Comparison of ENCODE assay signal across 26 mouse cellular contexts in the genomic region with DNA sequence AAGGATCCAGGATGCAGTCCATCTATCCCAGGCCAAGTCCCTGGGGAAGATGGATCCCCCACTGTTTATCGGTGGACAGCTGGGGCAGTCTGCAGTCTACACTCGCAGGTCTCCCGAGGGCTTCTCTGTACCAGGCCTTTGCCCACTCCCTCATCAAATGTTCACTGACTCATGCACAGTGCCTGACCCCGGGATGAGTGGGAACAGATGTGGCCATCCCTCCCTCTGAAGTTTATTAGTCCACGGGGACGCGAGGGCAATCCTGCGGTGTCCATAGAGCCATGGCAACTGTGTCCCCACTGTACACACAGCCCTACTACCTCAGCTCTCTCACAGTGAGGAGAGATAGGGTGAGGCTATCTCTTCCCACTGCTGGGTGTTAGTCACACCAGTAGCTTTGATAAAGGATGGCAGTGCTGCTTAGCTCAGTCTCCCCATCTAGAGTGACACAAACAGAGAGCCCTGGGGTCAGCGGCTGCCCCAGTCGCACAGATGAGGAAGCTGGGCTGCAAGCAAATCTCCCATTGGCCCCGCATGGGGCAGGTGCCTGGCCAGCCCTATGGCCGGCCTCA. TPM values are rescaled to one million over a fixed set of nuclear protein-coding genes. Genes with fewer than 3 reads are reported as not detected.
DNase-seq lines count a peak whose midpoint lies in the region; ATAC-seq and TF ChIP-seq lines count a peak whose summit lies in the region.
"Had no signal": no experiment of that assay in that cellular context is flagged by ENCODE, and none has a peak within 500 bp of the region (broad histone marks: within the 10 kb centered on the region; RNA-seq: fewer than 3 reads in every experiment).

No protein-coding gene starts in this region.

- H3K79me2 ChIP-seq in myocyte (ENCODE audit: control insufficient read depth, insufficient read depth) = no peaks in the 10 kb centered on the region

- H3K4me3 ChIP-seq in embryonic facial prominence, embryonic 11.5 days (ENCODE audit: low read depth, low read length) = no peak overlapping the region
- no peak overlapping the region for H3K4me3 ChIP-seq in embryonic facial prominence, embryonic 10.5 days
- no peak overlapping the region for H3K4me3 ChIP-seq in stomach, embryonic 15.5 days (replicated peaks)
- H3K4me3 ChIP-seq in stomach, postnatal 0 days (ENCODE audit: low read depth, low read length) = no peak overlapping the region
- no peak overlapping the region for H3K4me3 ChIP-seq in liver, embryonic 14.5 days (ENCODE audit: insufficient read depth in 1 of 2, low read depth in 2 of 2, low read length in 2 of 2)
- no peak overlapping the region for H3K4me3 ChIP-seq in myocyte
- H3K4me3 ChIP-seq: embryonic facial prominence, embryonic 13.5 days; gastrocnemius, adult 2 months; heart, embryonic 10.5 days; hindbrain, embryonic 13.5 days; intestine, embryonic 15.5 days; left cerebral cortex, adult 2 months; midbrain, embryonic 13.5 days had no signal

- peaks cover 27% of the 10 kb centered on the region for H3K4me1 ChIP-seq in embryonic facial prominence, embryonic 11.5 days (ENCODE audit: control insufficient read depth, insufficient read depth, low read length)
- peaks cover 78% of the 10 kb centered on the region for H3K4me1 ChIP-seq in embryonic facial prominence, embryonic 10.5 days
- peaks cover 25% of the 10 kb centered on the region for H3K4me1 ChIP-seq in stomach, embryonic 15.5 days
- no peaks in the 10 kb centered on the region; the same call in 1 of the 2 replicates for H3K4me1 ChIP-seq in stomach, postnatal 0 days (replicated peaks; ENCODE audit: control insufficient read depth, insufficient read depth)
- H3K4me1 ChIP-seq in liver, embryonic 14.5 days (replicated peaks; ENCODE audit: control insufficient read depth in 2 of 2, insufficient read depth in 2 of 2, low read length in 1 of 2) = peaks cover 7 to 26% of the 10 kb centered on the region in 2 experiments

- no peak for TF ChIP-seq CTCF in stomach, postnatal 0 days (IDR thresholded peaks at IDR 0.05; ENCODE audit: low read depth)
- no peak for TF ChIP-seq CTCF in liver, embryonic 14.5 days (IDR thresholded peaks at IDR 0.05; ENCODE audit: low read depth)

- TF ChIP-seq EP300 in stomach, postnatal 0 days (optimal IDR thresholded peaks at IDR 0.05) = no peak
- 0 out of 2 replicates have a peak, but pooled peaks have one; percentile 37 for TF ChIP-seq EP300 in liver, embryonic 14.5 days (IDR thresholded peaks at IDR 0.05; ENCODE audit: low read depth)

- peak; percentile 30 for DNase-seq in embryonic facial prominence, embryonic 11.5 days (ENCODE audit: low spot score)
- no peak for DNase-seq in embryonic facial prominence, embryonic 10.5 days (ENCODE audit: low spot score)
- DNase-seq in stomach, postnatal 0 days (ENCODE audit: low spot score) = no peak
- peak in 2 of 3 experiments; percentile 17 to 26 for DNase-seq in liver, embryonic 14.5 days (ENCODE audit: low read depth in 3 of 3, low spot score in 3 of 3)
- DNase-seq in right cerebral cortex, postnatal 25 days = no peak
- DNase-seq in adrenal gland, adult 18-20 months (ENCODE audit: low spot score in 2 of 2) = no peak
- DNase-seq: adrenal gland, postnatal 25 days; cerebellum, adult 11 months; cerebellum, postnatal 25 days; heart, postnatal 14 days; kidney, postnatal 36 days; layer of hippocampus, adult 9-11 months; lung, embryonic 14.5 days; lung, postnatal 4 days; thymus, postnatal 25 days had no signal

- H3K36me3 ChIP-seq in embryonic facial prominence, embryonic 11.5 days (replicated peaks; ENCODE audit: control insufficient read depth, insufficient read depth, low read depth, low read length) = no peaks in the 10 kb centered on the region
- H3K36me3 ChIP-seq in embryonic facial prominence, embryonic 10.5 days (replicated peaks) = no peaks in the 10 kb centered on the region
- H3K36me3 ChIP-seq in stomach, embryonic 15.5 days = no peaks in the 10 kb centered on the region
- H3K36me3 ChIP-seq in stomach, postnatal 0 days (ENCODE audit: control insufficient read depth, insufficient read depth, low read length) = no peaks in the 10 kb centered on the region
- no peaks in the 10 kb centered on the region for H3K36me3 ChIP-seq in liver, embryonic 14.5 days (replicated peaks; ENCODE audit: control insufficient read depth, insufficient read depth, low read depth)
- peaks cover 9% of the 10 kb centered on the region for H3K36me3 ChIP-seq in myocyte (ENCODE audit: control insufficient read depth, insufficient read depth)
- H3K36me3 ChIP-seq: embryonic facial prominence, embryonic 13.5 days; heart, embryonic 10.5 days; hindbrain, embryonic 13.5 days; intestine, embryonic 15.5 days; midbrain, embryonic 13.5 days had no signal

- WGBS in embryonic facial prominence, embryonic 11.5 days = 34% methylated on average over 12 of the region's 12 CpGs
- WGBS in embryonic facial prominence, embryonic 10.5 days = 45% methylated on average over 12 of the region's 12 CpGs
- 75% methylated on average over 12 of the region's 12 CpGs for WGBS in stomach, embryonic 15.5 days
- WGBS in stomach, postnatal 0 days = 68% methylated on average over 12 of the region's 12 CpGs
- WGBS in liver, embryonic 14.5 days (ENCODE audit: insufficient replicate concordance) = 52% methylated on average over 12 of the region's 12 CpGs

- no peaks in the 10 kb centered on the region for H3K9me3 ChIP-seq in embryonic facial prominence, embryonic 11.5 days (replicated peaks; ENCODE audit: control insufficient read depth, low read length)
- H3K9me3 ChIP-seq in embryonic facial prominence, embryonic 10.5 days = no peaks in the 10 kb centered on the region
- H3K9me3 ChIP-seq in stomach, embryonic 15.5 days = no peaks in the 10 kb centered on the region
- no peaks in the 10 kb centered on the region for H3K9me3 ChIP-seq in stomach, postnatal 0 days (ENCODE audit: control insufficient read depth, low read length)
- H3K9me3 ChIP-seq in liver, embryonic 14.5 days (ENCODE audit: control insufficient read depth, low read length) = no peaks in the 10 kb centered on the region
- H3K9me3 ChIP-seq: embryonic facial prominence, embryonic 13.5 days; heart, embryonic 10.5 days; hindbrain, embryonic 13.5 days; intestine, embryonic 15.5 days; midbrain, embryonic 13.5 days had no signal

- no peak overlapping the region for H3ac ChIP-seq in myocyte (ENCODE audit: control insufficient read depth, insufficient read length)

- H3K27ac ChIP-seq in embryonic facial prominence, embryonic 11.5 days (replicated peaks; ENCODE audit: low read depth, low read length) = no peak overlapping the region
- H3K27ac ChIP-seq in embryonic facial prominence, embryonic 10.5 days (replicated peaks) = no peak overlapping the region
- H3K27ac ChIP-seq in stomach, embryonic 15.5 days = no peak overlapping the region
- H3K27ac ChIP-seq in stomach, postnatal 0 days (replicated peaks) = no peak overlapping the region
- H3K27ac ChIP-seq in liver, embryonic 14.5 days = no peak overlapping the region
- H3K27ac ChIP-seq: embryonic facial prominence, embryonic 13.5 days; gastrocnemius, adult 2 months; heart, embryonic 10.5 days; hindbrain, embryonic 13.5 days; intestine, embryonic 15.5 days; left cerebral cortex, adult 2 months; midbrain, embryonic 13.5 days had no signal

- H3K4me2 ChIP-seq in embryonic facial prominence, embryonic 11.5 days (ENCODE audit: low read depth, low read length) = no peak overlapping the region
- H3K4me2 ChIP-seq in stomach, embryonic 15.5 days = no peak overlapping the region
- H3K4me2 ChIP-seq in stomach, postnatal 0 days (replicated peaks; ENCODE audit: low read depth) = no peak overlapping the region
- H3K4me2 ChIP-seq in liver, embryonic 14.5 days (ENCODE audit: low read depth) = no peak overlapping the region
- no peak overlapping the region for H3K4me2 ChIP-seq in myocyte (ENCODE audit: low read depth)
- H3K4me2 ChIP-seq: embryonic facial prominence, embryonic 13.5 days; hindbrain, embryonic 13.5 days; intestine, embryonic 15.5 days; lung, embryonic 14.5 days; midbrain, embryonic 13.5 days had no signal

- H3K9ac ChIP-seq in embryonic facial prominence, embryonic 11.5 days (replicated peaks; ENCODE audit: low read length) = no peak overlapping the region
- H3K9ac ChIP-seq in stomach, embryonic 15.5 days = no peak overlapping the region
- H3K9ac ChIP-seq in stomach, postnatal 0 days (ENCODE audit: low read length) = no peak overlapping the region
- H3K9ac ChIP-seq in liver, embryonic 14.5 days (replicated peaks) = no peak overlapping the region
- H3K9ac ChIP-seq: embryonic facial prominence, embryonic 13.5 days; hindbrain, embryonic 13.5 days; intestine, embryonic 15.5 days; lung, embryonic 14.5 days; midbrain, embryonic 13.5 days had no signal

- TF ChIP-seq POLR2A in myocyte (IDR thresholded peaks at IDR 0.05; ENCODE audit: insufficient read length, low read depth) = no peak

- ATAC-seq in embryonic facial prominence, embryonic 11.5 days (replicated peaks; ENCODE audit: insufficient number of reproducible peaks, low FRiP score, low TSS enrichment, low read depth) = 0 out of 2 replicates have a peak, but pooled peaks have one; percentile 20
- ATAC-seq in stomach, embryonic 15.5 days (ENCODE audit: insufficient read depth, low FRiP score, low read depth) = peak; percentile 28; the same call in 1 of the 2 replicates
- ATAC-seq in stomach, postnatal 0 days (ENCODE audit: low FRiP score, low TSS enrichment) = no peak
- ATAC-seq in liver, embryonic 14.5 days (ENCODE audit: insufficient read depth) = peak; percentile 74
- ATAC-seq: activated CD4-positive, CD25-positive, alpha-beta regulatory T cell, adult 4 months; intestine, embryonic 15.5 days; midbrain, embryonic 13.5 days had no signal

- peaks cover 21% of the 10 kb centered on the region for H3K27me3 ChIP-seq in embryonic facial prominence, embryonic 11.5 days (ENCODE audit: control insufficient read depth, insufficient read depth, low read length)
- peaks cover 100% of the 10 kb centered on the region for H3K27me3 ChIP-seq in embryonic facial prominence, embryonic 10.5 days (replicated peaks; ENCODE audit: low read depth, poor library complexity, severe bottlenecking)
- H3K27me3 ChIP-seq in stomach, embryonic 15.5 days (replicated peaks) = peaks cover 57% of the 10 kb centered on the region
- H3K27me3 ChIP-seq in stomach, postnatal 0 days (ENCODE audit: control insufficient read depth, insufficient read depth, low read length) = no peaks in the 10 kb centered on the region
- no peaks in the 10 kb centered on the region; the same call in 1 of the 2 replicates for H3K27me3 ChIP-seq in liver, embryonic 14.5 days (ENCODE audit: control insufficient read depth, insufficient read depth, low read length)
- no peaks in the 10 kb centered on the region for H3K27me3 ChIP-seq in myocyte (ENCODE audit: control insufficient read depth, insufficient read depth, insufficient read length)

RNA-seq across cellular contexts. Expression of a gene that starts 50.9 kb away (rescaled TPM):
- polyA plus RNA-seq in embryonic facial prominence, embryonic 11.5 days (2014; fragmentation: Nextera tagmentation; extraction: Ambion mirVana) = 0.48 and 0.86 TPM in 2 replicates
- polyA plus RNA-seq in embryonic facial prominence, embryonic 10.5 days (2016; fragmentation: Nextera tagmentation; extraction: Ambion mirVana) = 0.04 TPM in 2 replicates
- 0.21 and 0.26 TPM in 2 replicates for polyA plus RNA-seq in stomach, embryonic 15.5 days (2015; fragmentation: Nextera tagmentation; extraction: Ambion mirVana)
- 0.13 and 0.25 TPM in 2 replicates for polyA plus RNA-seq in stomach, postnatal 0 days (2015; fragmentation: Nextera tagmentation; extraction: Ambion mirVana)
- polyA plus RNA-seq in liver, embryonic 14.5 days (2012; rRNA removed) = 1.2 and 1.3 TPM in 2 replicates
- 0.99 and 1.00 TPM in 2 replicates for polyA plus RNA-seq in liver, embryonic 14.5 days (2014; fragmentation: Nextera tagmentation; extraction: Ambion mirVana)
- 19.6 TPM for polyA plus RNA-seq in myocyte (2012; fragmentation: generic; extraction: Trizol)
- 1 to 10 TPM; 2.3 to 4.8 TPM for total RNA-seq in adrenal gland, adult 18-20 months (2021)
- polyA plus RNA-seq: kidney, embryonic 14.5 days; midbrain, embryonic 13.5 days had no signal

Comparison
In these comparisons a context has a peak if more than half of its experiments do, and no peak if none do; other contexts are left out.
1. DNase-seq: peak in embryonic facial prominence, embryonic 11.5 days (single experiment) and liver, embryonic 14.5 days (2 of 3); none in embryonic facial prominence, embryonic 10.5 days (single experiment), stomach, postnatal 0 days (single experiment), right cerebral cortex, postnatal 25 days (single experiment) and adrenal gland, adult 18-20 months (0 of 2).